Mouse (Mus musculus): ENCODE measurements at regions not wholly inside any gene's neighbourhood (a gene's known extent, or its start where the extent isn't known, plus 50 kb on each side); places are given as distances from the start of the nearest gene placed in this dataset.

DNA sequence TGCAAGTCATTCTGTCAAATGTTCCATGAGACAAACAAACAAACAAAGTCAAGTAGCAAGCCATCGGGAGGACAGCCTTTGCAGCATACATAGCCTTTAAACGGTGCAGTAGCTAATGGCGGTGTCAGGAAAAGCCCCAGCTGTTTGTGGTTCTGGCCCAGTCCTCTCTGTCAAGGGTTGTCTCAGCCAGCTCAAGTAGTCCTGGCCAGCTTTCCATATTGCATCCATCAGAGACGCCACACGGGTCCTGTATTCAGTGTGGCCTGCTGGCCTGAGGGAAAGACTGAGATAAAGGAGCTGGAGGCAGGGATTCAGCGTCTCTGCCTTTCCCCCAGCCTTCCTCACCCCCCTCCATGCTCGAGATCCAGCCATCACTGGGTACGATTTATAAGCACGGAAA lies 61.2 kb downstream of the H2al1j start:
- TF ChIP-seq CTCF (IDR thresholded peaks at IDR 0.05; ENCODE audit: insufficient read depth, low read depth, low read length) (no peak), POLR2A (IDR thresholded peaks at IDR 0.05; ENCODE audit: insufficient read depth, low read depth, low read length) (no peak)
